Mouse (Mus musculus): Measurements from ENCODE around the gene Olfr293.

The Olfr293 gene

GRCm38 (mm10) chr7:86648761-86649160 is at the start of gene Olfr293:
Gene Olfr293 (plus strand): TSS chr7:86649061.
- DNase-seq: no peak

GRCm38 (mm10) chr7:86616543-86616942 is 32.3 kb upstream of the Olfr293 start, which contains the start of gene Olfr294:
Gene Olfr294 (minus strand): TSS chr7:86616643.
- DNase-seq: no peak

DNA sequence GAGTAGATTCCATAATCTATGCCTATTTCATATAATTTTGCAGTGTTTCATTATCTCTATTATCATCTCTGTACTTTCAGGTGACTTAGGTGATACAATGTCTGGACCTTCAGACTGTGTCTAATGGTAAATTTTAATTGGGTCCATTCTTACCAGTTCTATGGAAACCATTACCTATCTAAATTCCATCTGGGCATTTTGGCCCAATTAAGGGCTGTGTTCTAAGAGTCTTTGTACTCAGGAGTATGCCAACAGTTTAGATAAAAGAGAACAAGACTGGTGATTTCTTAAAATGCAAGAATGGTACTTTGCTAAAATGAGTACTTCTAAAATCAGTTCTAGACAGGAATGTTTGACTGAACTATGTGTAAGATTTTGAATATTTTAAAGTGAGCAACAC is 39.2 kb downstream of the Olfr293 start, which contains the start of gene Olfr292:
Olfr292 (plus strand) TSS at position 301 of the 400 bp plus-strand sequence.
- DNase-seq: no peak
